Mouse (Mus musculus) limb, embryonic 14.5 days (tissue): ENCODE data around the gene Gp1bb. TPM values are rescaled to one million over a fixed set of nuclear protein-coding genes. Genes with fewer than 3 reads are reported as not detected.

Experiments used
- ATAC-seq: fragments of 200-750 bp; cut with Nextera tagmentation; 2 replicates; pipeline ENCODE4 v1.8.0; 2017; ENCODE audit warnings: low read depth, moderate number of reproducible peaks, moderate TSS enrichment; ENCODE audit not compliant: low FRiP score
- DNase-seq: peaks from one replicate; pipeline ENCODE4 v3.0.0-alpha.2; 2015; ENCODE audit warnings: low spot score
- H3K27ac ChIP-seq: fragments of 300-500 bp; sonication (generic); replicated peaks from 2 replicates; pipeline ENCODE4 v1.5.1; 2014; ENCODE audit warnings: low read depth, mild to moderate bottlenecking, low read length, moderate library complexity, mixed read lengths
- H3K27me3 ChIP-seq: fragments of 300-500 bp; sonication (generic); 2 replicates; pipeline ENCODE4 v1.6.1; 2014; ENCODE audit warnings: low read length, mixed read lengths; ENCODE audit not compliant: control insufficient read depth, insufficient read depth
- H3K36me3 ChIP-seq: fragments of 300-500 bp; sonication (generic); 2 replicates; pipeline ENCODE4 v1.6.1; 2014; ENCODE audit warnings: mild to moderate bottlenecking, low read length, moderate library complexity, mixed read lengths; ENCODE audit not compliant: control insufficient read depth, insufficient read depth
- H3K4me1 ChIP-seq: fragments of 300-500 bp; sonication (generic); 2 replicates; pipeline ENCODE4 v1.6.1; 2014; ENCODE audit warnings: antibody characterized with exemption, low read length, mixed read lengths; ENCODE audit not compliant: control insufficient read depth, insufficient read depth
- H3K4me2 ChIP-seq: fragments of 300-500 bp; sonication (generic); replicated peaks from 2 replicates; pipeline ENCODE4 v1.6.1; 2014; ENCODE audit warnings: low read depth, mild to moderate bottlenecking, low read length, moderate library complexity; ENCODE audit not compliant: severe bottlenecking
- H3K4me3 ChIP-seq: fragments of 300-500 bp; sonication (generic); replicated peaks from 2 replicates; pipeline ENCODE4 v1.5.1; 2014; ENCODE audit warnings: low read length
- H3K9ac ChIP-seq: fragments of 300-500 bp; sonication (generic); 2 replicates; pipeline ENCODE4 v1.6.1; 2014; ENCODE audit warnings: mild to moderate bottlenecking, low read depth, low read length, moderate library complexity; ENCODE audit not compliant: severe bottlenecking
- H3K9me3 ChIP-seq: fragments of 300-500 bp; sonication (generic); 2 replicates; pipeline ENCODE4 v1.6.1; 2016; ENCODE audit warnings: low read length; ENCODE audit not compliant: control insufficient read depth
- POLR2A ChIP-seq: fragments of 200-500 bp; IDR thresholded peaks from 2 replicates; pipeline ENCODE4 v1.8.0; 2012; ENCODE audit warnings: inconsistent platforms, mild to moderate bottlenecking, moderate library complexity, borderline replicate concordance; ENCODE audit not compliant: insufficient read depth, insufficient read length; ENCODE audit errors: extremely low read depth
- WGBS: fragments of 180-500 bp; shearing (Covaris S2); extraction: QIAGEN DNeasy Blood & Tissue Kit; methylation state at CpG from one replicate; pipeline ENCODE4 v1.1.7; 2014; 5-methylcytosine and 5-hydroxymethylcytosine counted together
- polyA plus RNA-seq, 2 experiments: library from polyadenylated mRNA; depleted of rRNA in 1 of 2; stranded (reverse) in 1 of 2; unstranded in 1 of 2; fragments of >200 nt; fragmentation: Nextera tagmentation in 1 of 2; extraction: Ambion mirVana in 1 of 2; gene quantifications; 2 replicates each; pipeline versions ENCODE4 v1.2.1 to v1.2.3; 2012 to 2014

Gene Gp1bb
- polyA plus RNA-seq (2012; rRNA removed) = 3.0 and 4.5 TPM in 2 replicates
- 3.7 and 4.3 TPM in 2 replicates for polyA plus RNA-seq (2014; fragmentation: Nextera tagmentation; extraction: Ambion mirVana)

- no peak for TF ChIP-seq POLR2A
- Histone ChIP-seq H3K9me3 (no peaks in the 10 kb centered on the region), H3K4me2 (peak within 1 kb of the TSS; percentile 85), H3K9ac (peak within 1 kb of the TSS; percentile 44; the same call in 1 of the 2 replicates), H3K27me3 (peaks cover 83% of the 10 kb centered on the region), H3K27ac (no peak within 1 kb of the TSS), H3K36me3 (peaks cover 38% of the 10 kb centered on the region), H3K4me1 (peaks cover 19% of the 10 kb centered on the region; the same call in 1 of the 2 replicates), H3K4me3 (peak within 1 kb of the TSS; percentile 49)
- DNase-seq (no peak), ATAC-seq (no peak)
- 19% methylated on average over 17 of the region's 17 CpGs for WGBS
Observed at GRCm38 (mm10) chr16:18622019-18622418, at the start of gene Gp1bb. TSS of gene Gp1bb (minus strand) at chr16:18622403.

GRCm38 (mm10) chr16:18669914-18670313 is 47.7 kb upstream of the Gp1bb start:
- TF ChIP-seq POLR2A = no peak
- H3K4me1 ChIP-seq = no peaks in the 10 kb centered on the region
- no peak overlapping the region for H3K4me3 ChIP-seq
- H3K27ac ChIP-seq = no peak overlapping the region
- DNase-seq = no peak
- no peaks in the 10 kb centered on the region for H3K27me3 ChIP-seq
- WGBS = 75% methylated on average over 6 of the region's 6 CpGs
- H3K9ac ChIP-seq = no peak overlapping the region
- H3K4me2 ChIP-seq = no peak overlapping the region
- ATAC-seq = no peak
- H3K36me3 ChIP-seq = no peaks in the 10 kb centered on the region
- H3K9me3 ChIP-seq = no peaks in the 10 kb centered on the region

- DNase-seq (no peak), ATAC-seq (no peak)
- Histone ChIP-seq H3K4me1 (peaks cover 5% of the 10 kb centered on the region; the same call in 1 of the 2 replicates), H3K4me2 (no peak overlapping the region), H3K4me3 (no peak overlapping the region), H3K36me3 (no peaks in the 10 kb centered on the region), H3K9ac (no peak overlapping the region), H3K9me3 (no peaks in the 10 kb centered on the region), H3K27ac (no peak overlapping the region), H3K27me3 (no peaks in the 10 kb centered on the region)
- TF ChIP-seq POLR2A = no peak
- 73% methylated on average over 4 of the region's 4 CpGs for WGBS
Observed at GRCm38 (mm10) chr16:18658597-18658996, 36.4 kb upstream of the Gp1bb start.

- WGBS = 52% methylated on average over 5 of the region's 5 CpGs
- no peak overlapping the region for H3K9ac ChIP-seq
Observed at GRCm38 (mm10) chr16:18655372-18656098, 33.3 kb upstream of the Gp1bb start.

GRCm38 (mm10) chr16:18653290-18654160 is 31.3 kb upstream of the Gp1bb start:
- WGBS = 85% methylated on average over 6 of the region's 6 CpGs
- no peaks in the 10 kb centered on the region for H3K27me3 ChIP-seq
- H3K27ac ChIP-seq = no peak overlapping the region
- H3K4me2 ChIP-seq = no peak overlapping the region
- H3K4me1 ChIP-seq = peaks cover 5% of the 10 kb centered on the region; the same call in 1 of the 2 replicates
- ATAC-seq (no peak), DNase-seq (no peak)
- H3K9me3 ChIP-seq = no peaks in the 10 kb centered on the region
- TF ChIP-seq POLR2A = no peak
- no peak overlapping the region for H3K4me3 ChIP-seq
- no peak overlapping the region for H3K9ac ChIP-seq
- no peaks in the 10 kb centered on the region for H3K36me3 ChIP-seq

More at GRCm38 (mm10) chr16:18655372-18656098, 33.3 kb upstream of the Gp1bb start:
- Histone ChIP-seq H3K4me3 (no peak overlapping the region), H3K36me3 (no peaks in the 10 kb centered on the region), H3K4me1 (peaks cover 5% of the 10 kb centered on the region; the same call in 1 of the 2 replicates), H3K9me3 (no peaks in the 10 kb centered on the region), H3K27me3 (no peaks in the 10 kb centered on the region), H3K4me2 (no peak overlapping the region), H3K27ac (no peak overlapping the region)
- DNase-seq (no peak), ATAC-seq (no peak)
- no peak for TF ChIP-seq POLR2A
